Mouse (Mus musculus) kidney, embryonic 15.5 days (tissue): ENCODE results near the gene Sprtn. TPM values are rescaled to one million over a fixed set of nuclear protein-coding genes. Genes with fewer than 3 reads are reported as not detected.
A peak's percentile ranks its signal among the peaks of the same experiment; 100 is the strongest.

Experiments used
- ATAC-seq: fragments of 200-750 bp; cut with Nextera tagmentation; replicated peaks from 2 replicates; pipeline ENCODE4 v1.8.0; 2017; ENCODE audit warnings: moderate TSS enrichment; ENCODE audit not compliant: low FRiP score
- H3K27ac ChIP-seq: fragments of 300-500 bp; sonication (generic); 2 replicates; pipeline ENCODE4 v1.5.1; 2015; ENCODE audit warnings: mild to moderate bottlenecking, inconsistent platforms
- H3K27me3 ChIP-seq: fragments of 300-500 bp; sonication (generic); 2 replicates; pipeline ENCODE4 v1.6.1; 2015; ENCODE audit warnings: inconsistent platforms
- H3K36me3 ChIP-seq: fragments of 300-500 bp; sonication (generic); 2 replicates; pipeline ENCODE4 v1.6.1; 2015; ENCODE audit warnings: inconsistent platforms
- H3K4me1 ChIP-seq: fragments of 300-500 bp; sonication (generic); 2 replicates; pipeline ENCODE4 v1.6.1; 2015; ENCODE audit warnings: inconsistent platforms
- H3K4me2 ChIP-seq: fragments of 300-500 bp; sonication (generic); 2 replicates; pipeline ENCODE4 v1.6.1; 2015; ENCODE audit warnings: moderate library complexity, mild to moderate bottlenecking, inconsistent platforms
- H3K4me3 ChIP-seq: fragments of 300-500 bp; sonication (generic); replicated peaks from 2 replicates; pipeline ENCODE4 v1.5.1; 2015; ENCODE audit warnings: mild to moderate bottlenecking, inconsistent platforms
- H3K9ac ChIP-seq: fragments of 300-500 bp; sonication (generic); 2 replicates; pipeline ENCODE4 v1.6.1; 2015; ENCODE audit warnings: mild to moderate bottlenecking, inconsistent platforms
- H3K9me3 ChIP-seq: fragments of 300-500 bp; sonication (generic); replicated peaks from 2 replicates; pipeline ENCODE4 v1.6.1; 2016; ENCODE audit warnings: inconsistent platforms
- WGBS: fragments of 180-500 bp; shearing (Covaris S2); methylation state at CpG from one replicate; pipeline ENCODE4 v1.1.7; 2015; ENCODE audit warnings: mixed read lengths; 5-methylcytosine and 5-hydroxymethylcytosine counted together
- polyA plus RNA-seq: library from polyadenylated mRNA; unstranded; fragments of >200 nt; fragmentation: Nextera tagmentation; extraction: Ambion mirVana; gene quantifications from 2 replicates; pipeline ENCODE4 v1.2.1, GENCODE M21; 2015

The Sprtn gene
- polyA plus RNA-seq, 1 experiment from 2014 or later, result 10.2 TPM

DNA sequence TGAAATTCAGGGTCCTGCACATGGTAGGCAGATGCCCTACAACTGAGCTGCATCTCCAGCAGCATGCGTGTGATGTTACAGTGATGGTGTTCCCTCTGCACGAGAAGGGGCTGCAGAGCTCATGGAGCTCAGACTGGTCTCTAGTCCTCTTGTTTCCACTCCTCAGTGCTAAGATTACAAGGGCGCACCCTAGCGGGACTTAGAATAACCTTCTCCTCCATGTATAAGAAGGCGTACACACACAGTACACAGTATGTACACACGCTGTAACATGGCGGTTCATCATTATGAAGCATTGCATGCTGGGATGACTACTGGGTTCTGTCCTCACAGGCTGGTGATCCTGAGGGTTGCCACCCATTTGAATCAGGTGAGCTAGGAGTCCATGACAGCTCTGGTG lies 25.6 kb upstream of the Sprtn start:
- H3K27me3 ChIP-seq, result no peaks in the 10 kb centered on the region
- no peak overlapping the region for H3K27ac ChIP-seq
- no peak overlapping the region for H3K9ac ChIP-seq
- H3K36me3 ChIP-seq, result peaks cover 65% of the 10 kb centered on the region
- WGBS, result 92% methylated on average over 7 of the region's 7 CpGs
- H3K9me3 ChIP-seq, result no peaks in the 10 kb centered on the region
- H3K4me3 ChIP-seq, result no peak overlapping the region
- H3K4me1 ChIP-seq, result no peaks in the 10 kb centered on the region
- no peak for ATAC-seq
- H3K4me2 ChIP-seq, result no peak overlapping the region

DNA sequence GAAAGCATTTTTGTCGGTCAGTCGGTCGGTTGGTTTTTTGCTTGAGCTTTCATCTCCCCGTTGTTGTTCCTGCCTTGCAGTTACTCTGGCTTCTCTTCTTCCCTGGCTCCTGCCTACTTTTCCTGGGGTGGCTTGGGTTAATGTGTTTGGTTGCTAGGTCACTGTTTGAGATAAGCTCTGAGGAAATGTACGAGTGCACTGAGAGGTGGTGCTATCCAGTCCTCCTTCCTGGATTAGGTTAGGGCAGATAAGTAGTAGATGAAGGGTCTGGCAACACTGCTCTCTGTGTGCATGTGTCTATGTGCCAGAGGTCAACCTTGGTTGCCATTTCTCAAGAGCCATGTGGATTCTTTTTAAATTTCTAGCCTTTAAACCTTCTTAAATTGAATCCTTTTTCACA lies 25.0 kb upstream of the Sprtn start:
- Histone ChIP-seq H3K27me3 (no peaks in the 10 kb centered on the region), H3K4me3 (no peak overlapping the region), H3K9me3 (no peaks in the 10 kb centered on the region), H3K27ac (no peak overlapping the region), H3K9ac (no peak overlapping the region), H3K4me2 (no peak overlapping the region), H3K4me1 (no peaks in the 10 kb centered on the region), H3K36me3 (peaks cover 71% of the 10 kb centered on the region)
- WGBS, result 86% methylated on average over 5 of the region's 5 CpGs
- ATAC-seq, result no peak

DNA sequence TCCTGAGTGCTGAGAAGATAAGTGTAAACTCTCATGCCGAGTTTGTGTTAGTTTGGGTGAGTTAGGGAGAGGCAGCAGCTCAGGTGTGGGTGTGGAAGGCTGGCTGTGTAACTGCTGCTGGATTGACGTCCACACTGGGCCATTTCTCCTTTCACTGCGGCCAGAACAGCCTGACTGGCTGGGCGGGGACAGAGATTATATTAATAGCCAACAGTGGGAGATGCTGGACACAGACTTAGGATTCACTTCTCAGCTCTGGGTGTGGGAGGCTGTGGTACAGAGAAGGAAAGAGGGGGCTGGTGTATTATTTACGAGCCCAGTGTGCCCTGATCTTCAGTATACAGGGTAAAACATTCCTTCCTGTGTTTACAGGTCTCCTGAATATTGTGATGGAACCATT lies 19.5 kb upstream of the Sprtn start:
- no peak overlapping the region for H3K4me3 ChIP-seq
- H3K36me3 ChIP-seq, result peaks cover 96% of the 10 kb centered on the region
- no peak overlapping the region for H3K4me2 ChIP-seq
- no peaks in the 10 kb centered on the region for H3K27me3 ChIP-seq
- no peaks in the 10 kb centered on the region for H3K9me3 ChIP-seq
- 83% methylated on average over 5 of the region's 5 CpGs for WGBS
- no peak overlapping the region for H3K27ac ChIP-seq
- no peaks in the 10 kb centered on the region for H3K4me1 ChIP-seq
- no peak overlapping the region for H3K9ac ChIP-seq
- no peak for ATAC-seq

DNA sequence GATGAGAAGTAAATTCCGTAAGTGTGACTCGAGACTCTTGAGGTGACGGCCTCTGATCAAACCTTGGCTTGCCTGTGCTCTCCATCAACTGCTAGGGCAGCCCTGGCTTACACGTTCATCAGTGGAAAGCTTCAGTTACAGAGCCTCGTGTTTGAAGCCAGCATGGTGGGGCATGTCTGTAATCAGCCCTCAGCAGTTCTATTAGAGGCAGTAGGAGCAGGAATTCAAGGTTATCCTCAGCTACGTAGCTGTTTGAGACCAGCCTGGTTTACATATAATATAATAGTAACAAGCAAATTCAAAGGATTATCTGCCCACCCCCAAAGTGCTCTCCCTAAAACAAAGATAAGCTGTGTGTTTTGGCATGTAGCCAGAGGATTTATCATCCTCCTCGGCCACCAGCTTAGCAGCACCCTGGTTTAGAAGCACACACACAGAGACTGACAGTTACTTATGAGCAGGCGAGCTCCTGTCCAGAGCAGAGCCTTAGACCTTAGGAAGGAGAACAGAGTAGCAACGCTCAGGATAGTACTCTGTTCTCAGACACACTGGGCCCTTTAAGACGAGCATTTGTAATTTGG lies 18.6 kb upstream of the Sprtn start:
- Histone ChIP-seq H3K9ac (no peak overlapping the region), H3K27me3 (no peaks in the 10 kb centered on the region), H3K9me3 (no peaks in the 10 kb centered on the region), H3K4me2 (no peak overlapping the region), H3K4me3 (no peak overlapping the region), H3K36me3 (peaks cover 96% of the 10 kb centered on the region), H3K27ac (no peak overlapping the region), H3K4me1 (no peaks in the 10 kb centered on the region)
- no peak; the same call in 1 of the 2 replicates for ATAC-seq
- 77% methylated on average over 10 of the region's 10 CpGs for WGBS

DNA sequence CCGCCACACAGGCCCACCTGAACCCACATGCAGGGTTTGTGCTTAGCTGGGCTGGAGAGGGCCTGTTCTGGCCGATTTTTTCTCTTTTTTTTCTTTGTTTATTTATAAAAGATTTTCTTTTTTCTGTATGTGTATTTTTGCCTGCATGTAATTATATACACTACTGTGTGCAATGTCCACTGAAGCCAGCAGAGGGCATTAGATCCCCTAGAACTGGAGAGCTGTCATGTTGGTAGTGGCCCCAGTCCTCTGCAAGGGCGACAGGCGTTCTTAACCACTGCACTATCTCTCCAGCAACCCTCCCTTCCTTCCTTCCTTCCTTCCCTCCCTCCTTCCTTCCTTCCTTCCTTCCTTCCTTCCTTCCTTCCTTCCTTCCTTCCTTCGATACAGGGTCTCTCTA lies 9.3 kb upstream of the Sprtn start:
- H3K9me3 ChIP-seq, result 0 out of 2 replicates have a peak, but pooled peaks cover 3% of the 10 kb centered on the region
- WGBS, result 96% methylated on average over 5 of the region's 5 CpGs
- H3K27me3 ChIP-seq, result no peaks in the 10 kb centered on the region
- H3K36me3 ChIP-seq, result peaks cover 98% of the 10 kb centered on the region
- H3K4me2 ChIP-seq, result no peak overlapping the region
- ATAC-seq, result no peak
- no peak overlapping the region for H3K4me3 ChIP-seq
- no peaks in the 10 kb centered on the region for H3K4me1 ChIP-seq
- no peak overlapping the region for H3K9ac ChIP-seq
- H3K27ac ChIP-seq, result no peak overlapping the region

DNA sequence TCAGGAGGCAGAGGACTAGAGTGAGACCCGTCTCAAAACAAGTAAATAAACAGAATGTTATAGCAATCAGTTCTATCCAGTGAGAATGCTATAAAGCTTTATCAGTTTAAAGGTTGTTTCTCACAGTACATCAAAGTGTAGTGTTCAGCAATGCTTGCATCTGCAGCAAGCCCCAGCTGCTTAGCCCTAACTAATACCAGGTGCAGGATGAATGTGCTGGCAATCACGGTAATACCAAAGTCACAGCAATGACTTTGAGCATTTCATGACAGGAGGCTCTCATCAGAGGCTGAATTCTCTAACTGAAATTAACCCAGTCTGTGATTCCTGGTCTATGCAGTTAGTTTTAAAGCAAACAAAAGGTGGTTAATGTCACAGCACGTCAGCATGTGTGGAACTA lies 5.1 kb upstream of the Sprtn start:
- peaks cover 21% of the 10 kb centered on the region for H3K4me1 ChIP-seq
- H3K36me3 ChIP-seq, result peaks cover 81% of the 10 kb centered on the region
- H3K9ac ChIP-seq, result no peak overlapping the region
- no peak overlapping the region for H3K4me3 ChIP-seq
- H3K9me3 ChIP-seq, result 0 out of 2 replicates have a peak, but pooled peaks cover 3% of the 10 kb centered on the region
- no peaks in the 10 kb centered on the region for H3K27me3 ChIP-seq
- no peak for ATAC-seq
- H3K4me2 ChIP-seq, result no peak overlapping the region
- WGBS, result 79% methylated on average over 3 of the region's 3 CpGs
- no peak overlapping the region for H3K27ac ChIP-seq

DNA sequence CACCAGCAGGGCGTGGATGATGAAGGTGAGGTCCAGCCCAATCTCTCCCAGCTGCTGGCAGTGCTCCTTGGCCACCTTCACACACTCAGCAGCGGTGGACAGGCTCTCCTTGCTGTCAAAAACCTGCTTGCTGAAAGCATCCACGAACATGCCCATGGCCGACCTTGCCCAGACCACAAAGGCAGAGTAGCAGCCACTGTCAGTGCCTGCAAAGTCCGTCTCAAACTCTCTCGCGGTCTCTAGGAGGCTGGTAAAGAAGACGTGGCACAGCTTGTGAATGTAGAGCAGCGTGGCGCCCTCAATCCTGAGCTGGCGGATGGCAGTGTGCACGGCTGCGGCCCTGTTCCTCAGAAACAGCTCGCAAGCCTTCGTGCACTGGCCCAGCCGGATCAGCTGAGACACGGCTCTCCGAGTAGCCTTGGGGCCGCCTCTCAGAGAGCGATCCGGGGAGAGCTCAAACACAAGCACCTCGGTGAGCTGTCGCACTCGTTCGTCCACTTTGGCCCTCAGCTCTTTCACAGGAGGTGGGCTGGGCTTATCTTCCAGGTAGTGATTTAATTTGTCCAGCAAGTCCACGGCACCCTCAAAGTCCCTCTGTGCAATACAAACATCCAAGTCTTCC lies 1.6 kb upstream of the Sprtn start:
- H3K4me1 ChIP-seq, result peaks cover 34% of the 10 kb centered on the region
- no peaks in the 10 kb centered on the region for H3K27me3 ChIP-seq
- H3K4me2 ChIP-seq, result peak overlapping the region; percentile 99
- H3K9me3 ChIP-seq, result no peaks in the 10 kb centered on the region
- H3K9ac ChIP-seq, result peak overlapping the region; percentile 81
- peak overlapping the region; percentile 87 for H3K27ac ChIP-seq
- WGBS, result 77% methylated on average over 26 of the region's 26 CpGs
- H3K36me3 ChIP-seq, result peaks cover 68% of the 10 kb centered on the region
- ATAC-seq, result 0 out of 2 replicates have a peak, but pooled peaks have one; percentile 9
- H3K4me3 ChIP-seq, result peak overlapping the region; percentile 89

DNA sequence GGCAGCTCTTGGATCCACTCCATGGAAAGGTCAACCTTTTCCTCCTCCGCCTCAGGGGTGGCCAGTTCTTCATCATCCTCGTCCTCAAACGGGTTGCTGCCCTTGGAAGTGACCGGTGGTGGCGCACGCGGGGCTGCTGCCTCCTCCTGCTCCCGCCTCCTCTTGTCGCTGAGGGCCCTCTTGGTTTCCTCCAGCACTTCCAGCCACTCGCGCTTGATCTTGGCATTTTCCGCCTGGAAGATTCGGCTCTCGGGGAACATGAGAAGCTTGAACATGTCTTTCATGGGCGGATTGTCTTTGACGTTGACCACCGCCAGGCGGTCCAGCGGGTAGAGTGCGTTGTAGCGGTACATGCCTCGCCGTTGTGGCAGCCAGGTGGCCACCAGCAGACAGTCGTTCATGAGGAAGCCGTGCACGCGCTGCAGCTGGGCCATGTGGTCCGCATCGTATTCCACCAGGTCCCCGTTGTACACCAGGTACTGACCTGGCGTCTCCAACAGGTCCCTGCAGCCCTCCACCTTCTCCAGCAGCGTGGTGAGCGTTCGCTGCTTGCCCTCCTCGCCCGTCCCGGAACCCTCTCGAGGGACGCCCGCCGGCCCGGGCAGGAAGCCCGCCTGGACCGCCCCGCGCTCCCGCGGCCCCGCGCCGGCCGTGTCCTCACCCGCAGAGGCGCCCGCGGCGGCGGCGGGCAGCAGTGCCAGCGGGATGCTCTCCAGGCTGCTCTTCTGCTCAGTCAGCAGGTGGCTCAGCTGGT lies 877 bp upstream of the Sprtn start:
- Histone ChIP-seq H3K27me3 (no peaks in the 10 kb centered on the region), H3K36me3 (peaks cover 66% of the 10 kb centered on the region), H3K4me3 (peak overlapping the region; percentile 89), H3K27ac (peak overlapping the region; percentile 87), H3K9me3 (no peaks in the 10 kb centered on the region), H3K4me1 (peaks cover 34% of the 10 kb centered on the region), H3K9ac (peak overlapping the region; percentile 81), H3K4me2 (peak overlapping the region; percentile 99)
- peak; percentile 63 for ATAC-seq
- under 1% methylated on average over 60 of the region's 60 CpGs for WGBS

DNA sequence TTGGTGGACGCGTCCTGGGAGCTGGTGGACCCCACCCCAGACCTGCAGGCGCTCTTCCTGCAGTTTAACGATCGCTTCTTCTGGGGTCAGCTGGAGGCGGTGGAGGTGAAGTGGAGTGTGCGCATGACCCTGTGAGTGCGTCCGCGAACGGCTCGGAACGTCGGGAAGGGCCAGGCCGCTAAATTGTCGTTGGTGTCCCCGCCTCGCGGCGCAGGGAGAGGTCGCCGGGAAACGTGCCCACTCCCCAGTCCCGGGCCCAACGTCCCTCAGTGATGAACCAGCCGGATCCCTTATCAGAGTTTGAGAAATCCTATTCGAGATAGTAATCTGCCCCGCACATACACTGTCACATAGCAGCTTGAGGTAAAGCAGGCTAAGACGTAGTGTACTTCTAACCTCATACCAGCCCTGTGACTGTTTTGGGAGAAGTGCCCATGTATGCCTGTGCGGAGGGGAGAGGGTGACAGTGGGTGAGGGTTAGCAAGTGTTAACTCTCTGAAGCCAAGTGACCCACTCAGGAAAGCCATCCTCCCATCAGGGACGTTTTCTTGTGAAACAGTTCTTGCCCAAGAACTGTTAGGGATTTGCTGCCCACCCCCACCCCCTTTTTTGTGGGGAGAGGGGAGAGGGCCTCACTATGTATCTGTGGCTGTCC lies 692 bp downstream of the Sprtn start:
- Histone ChIP-seq H3K4me2 (peak overlapping the region; percentile 99), H3K9ac (peak overlapping the region; percentile 81), H3K36me3 (peaks cover 68% of the 10 kb centered on the region), H3K27me3 (no peaks in the 10 kb centered on the region), H3K27ac (peak overlapping the region; percentile 85), H3K9me3 (no peaks in the 10 kb centered on the region), H3K4me3 (peak overlapping the region; percentile 89), H3K4me1 (peaks cover 34% of the 10 kb centered on the region)
- 4% methylated on average over 31 of the region's 31 CpGs for WGBS
- ATAC-seq, result no peak

DNA sequence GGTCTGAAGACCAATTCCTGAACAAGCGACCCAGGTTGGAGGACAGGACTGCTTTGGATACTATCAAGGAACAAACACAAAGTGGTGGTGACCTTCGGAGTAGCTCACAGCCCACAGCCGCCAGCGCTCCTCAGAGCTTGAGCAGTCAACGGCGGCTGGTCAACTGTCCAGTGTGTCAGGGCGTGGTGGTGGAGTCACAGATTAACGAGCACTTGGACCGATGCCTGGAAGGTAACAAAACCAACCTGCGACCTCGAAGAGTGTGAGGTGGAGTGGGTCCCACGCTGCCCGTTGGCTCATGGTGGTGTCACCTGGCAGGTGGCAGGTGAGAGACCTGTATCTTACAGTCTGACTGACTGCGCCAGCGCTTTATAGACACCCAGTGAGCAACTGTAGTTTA lies 5.5 kb downstream of the Sprtn start:
- no peaks in the 10 kb centered on the region for H3K9me3 ChIP-seq
- no peak overlapping the region for H3K27ac ChIP-seq
- no peak overlapping the region for H3K9ac ChIP-seq
- H3K4me1 ChIP-seq, result peaks cover 11% of the 10 kb centered on the region
- WGBS, result 89% methylated on average over 15 of the region's 15 CpGs
- H3K36me3 ChIP-seq, result peaks cover 88% of the 10 kb centered on the region
- no peak for ATAC-seq
- no peak overlapping the region for H3K4me2 ChIP-seq
- H3K27me3 ChIP-seq, result no peaks in the 10 kb centered on the region
- H3K4me3 ChIP-seq, result no peak overlapping the region

DNA sequence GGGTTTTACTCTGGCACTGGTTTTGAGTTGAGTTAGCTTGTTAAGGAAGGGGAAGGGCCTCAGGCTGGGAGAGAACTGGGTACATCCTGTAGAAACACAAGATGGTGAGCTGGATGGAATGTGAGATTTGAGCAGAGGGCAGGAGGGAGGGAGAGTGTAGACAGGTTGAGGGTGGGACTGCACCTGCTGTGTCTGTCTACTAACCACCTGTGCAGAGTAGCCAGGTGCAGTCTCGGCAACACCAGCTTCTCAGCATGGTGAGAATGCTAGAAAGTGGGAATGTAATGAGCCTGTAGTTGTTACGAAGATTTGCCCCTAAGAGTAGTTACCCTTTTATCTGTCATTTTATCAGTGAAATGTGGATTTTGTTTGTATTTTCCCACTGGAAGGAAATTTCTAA lies 7.8 kb downstream of the Sprtn start:
- Histone ChIP-seq H3K9me3 (no peaks in the 10 kb centered on the region), H3K4me2 (no peak overlapping the region), H3K4me3 (no peak overlapping the region), H3K36me3 (peaks cover 94% of the 10 kb centered on the region), H3K27ac (no peak overlapping the region), H3K4me1 (no peaks in the 10 kb centered on the region), H3K9ac (no peak overlapping the region), H3K27me3 (no peaks in the 10 kb centered on the region)
- 95% methylated on average over 2 of the region's 2 CpGs for WGBS
- no peak for ATAC-seq

DNA sequence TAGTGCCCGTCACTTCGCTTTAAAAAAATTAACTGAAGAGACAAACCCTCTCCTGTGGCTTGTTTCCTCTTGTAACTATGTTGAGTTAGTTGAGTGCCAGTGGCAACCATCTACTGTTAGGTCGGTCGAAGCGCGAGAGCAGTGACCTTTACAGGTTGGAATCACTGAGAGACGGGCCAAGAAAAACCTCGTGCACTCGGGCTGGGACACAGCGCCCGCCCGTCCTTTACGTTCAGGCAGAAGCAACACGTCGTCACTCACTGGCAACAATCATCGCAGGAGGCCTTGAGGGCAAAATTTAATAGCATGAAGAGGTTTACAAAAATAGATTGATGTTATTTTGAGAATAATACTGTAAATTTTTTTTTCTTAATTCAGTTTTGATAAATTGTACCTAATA lies 12.2 kb downstream of the Sprtn start:
- H3K9ac ChIP-seq, result no peak overlapping the region
- H3K4me2 ChIP-seq, result no peak overlapping the region
- H3K4me1 ChIP-seq, result peaks cover 6% of the 10 kb centered on the region; the same call in 1 of the 2 replicates
- H3K27me3 ChIP-seq, result no peaks in the 10 kb centered on the region
- no peak overlapping the region for H3K4me3 ChIP-seq
- 89% methylated on average over 16 of the region's 16 CpGs for WGBS
- no peak for ATAC-seq
- H3K27ac ChIP-seq, result no peak overlapping the region
- H3K9me3 ChIP-seq, result no peaks in the 10 kb centered on the region
- peaks cover 98% of the 10 kb centered on the region for H3K36me3 ChIP-seq
